Mouse (Mus musculus) hindbrain, embryonic 15.5 days (tissue): ENCODE data around the gene Olfr314. TPM values are rescaled to one million over a fixed set of nuclear protein-coding genes. Genes with fewer than 3 reads are reported as not detected.

Experiments used
- polyA plus RNA-seq: library from polyadenylated mRNA; unstranded; fragments of >200 nt; fragmentation: Nextera tagmentation; extraction: Ambion mirVana; gene quantifications from 2 replicates; pipeline ENCODE4 v1.2.1, GENCODE M21; 2015

The Olfr314 gene
- polyA plus RNA-seq, 1 experiment from 2014 or later, result not detected

Other genes starting within 250 kb of the Olfr314 start
- not detected in 2 replicates for gene Olfr330, start 248.1 kb upstream of the Olfr314 start, polyA plus RNA-seq
- gene Olfr329-ps, start 236.5 kb upstream of the Olfr314 start, polyA plus RNA-seq, result not detected in 2 replicates
- 0.14 TPM in 1 of 2 replicates, not detected in the other for gene Olfr328, start 227.3 kb upstream of the Olfr314 start, polyA plus RNA-seq
- gene Olfr224, start 212.4 kb upstream of the Olfr314 start, polyA plus RNA-seq, result not detected in 2 replicates
- gene Olfr325, start 205.2 kb upstream of the Olfr314 start, polyA plus RNA-seq, result not detected in 2 replicates
- gene Olfr324, start 187.8 kb upstream of the Olfr314 start, polyA plus RNA-seq, result 0.06 and 0.09 TPM in 2 replicates
- not detected in 2 replicates for gene 2210407C18Rik, start 166.9 kb upstream of the Olfr314 start, polyA plus RNA-seq
- not detected in 2 replicates for gene Olfr323, start 152.5 kb upstream of the Olfr314 start, polyA plus RNA-seq
- gene Trim58, start 142.5 kb upstream of the Olfr314 start, polyA plus RNA-seq, result 0.10 TPM in 1 of 2 replicates, not detected in the other
- not detected in 2 replicates for gene Olfr322, start 124.2 kb upstream of the Olfr314 start, polyA plus RNA-seq
- not detected in 2 replicates for gene Olfr320, start 101.9 kb upstream of the Olfr314 start, polyA plus RNA-seq
- not detected in 2 replicates for gene Olfr319, start 83.8 kb upstream of the Olfr314 start, polyA plus RNA-seq
- gene Olfr318, start 58.9 kb upstream of the Olfr314 start, polyA plus RNA-seq, result not detected in 2 replicates
- 0.16 and 0.44 TPM in 2 replicates for gene Olfr317, start 43.7 kb upstream of the Olfr314 start, polyA plus RNA-seq
- 0.05 TPM in 1 of 2 replicates, not detected in the other for gene Olfr316, start 30.2 kb upstream of the Olfr314 start, polyA plus RNA-seq
- gene Olfr315, start 9.8 kb upstream of the Olfr314 start, polyA plus RNA-seq, result not detected in 2 replicates
- 9.9 and 10.7 TPM in 2 replicates for gene Fam183b, start 19.0 kb downstream of the Olfr314 start, polyA plus RNA-seq
- gene Olfr313, start 32.0 kb downstream of the Olfr314 start, polyA plus RNA-seq, result not detected in 2 replicates
- gene Olfr312, start 46.3 kb downstream of the Olfr314 start, polyA plus RNA-seq, result not detected in 2 replicates
- not detected in 2 replicates for gene Olfr311, start 56.3 kb downstream of the Olfr314 start, polyA plus RNA-seq
- gene Gm12258, start 64.2 kb downstream of the Olfr314 start, polyA plus RNA-seq, result 21.1 and 22.4 TPM in 2 replicates
- gene 2810021J22Rik, start 84.3 kb downstream of the Olfr314 start, polyA plus RNA-seq, result 10.0 and 11.8 TPM in 2 replicates
- 6.1 and 6.9 TPM in 2 replicates for gene Zfp39, start 121.3 kb downstream of the Olfr314 start, polyA plus RNA-seq
- not detected in 2 replicates for gene Btnl10, start 135.0 kb downstream of the Olfr314 start, polyA plus RNA-seq
- gene Rnf187, start 156.0 kb downstream of the Olfr314 start, polyA plus RNA-seq, result 603 and 674 TPM in 2 replicates
- 230 and 238 TPM in 2 replicates for gene Hist3h2ba, start 166.0 kb downstream of the Olfr314 start, polyA plus RNA-seq
- gene Hist3h2a, start 171.7 kb downstream of the Olfr314 start, polyA plus RNA-seq, result 96.0 and 96.7 TPM in 2 replicates
- 1.4 TPM in 2 replicates for gene Trim17, start 171.7 kb downstream of the Olfr314 start, polyA plus RNA-seq
- 19.3 and 20.7 TPM in 2 replicates for gene Trim11, start 195.1 kb downstream of the Olfr314 start, polyA plus RNA-seq